Mouse (Mus musculus): Measurements from ENCODE around the gene Col4a4. TPM values are rescaled to one million over a fixed set of nuclear protein-coding genes. Genes with fewer than 3 reads are reported as not detected.

Col4a4 gene
- total RNA-seq (2021), result 1 to 10 TPM; 1.5 to 1.9 TPM

DNA sequence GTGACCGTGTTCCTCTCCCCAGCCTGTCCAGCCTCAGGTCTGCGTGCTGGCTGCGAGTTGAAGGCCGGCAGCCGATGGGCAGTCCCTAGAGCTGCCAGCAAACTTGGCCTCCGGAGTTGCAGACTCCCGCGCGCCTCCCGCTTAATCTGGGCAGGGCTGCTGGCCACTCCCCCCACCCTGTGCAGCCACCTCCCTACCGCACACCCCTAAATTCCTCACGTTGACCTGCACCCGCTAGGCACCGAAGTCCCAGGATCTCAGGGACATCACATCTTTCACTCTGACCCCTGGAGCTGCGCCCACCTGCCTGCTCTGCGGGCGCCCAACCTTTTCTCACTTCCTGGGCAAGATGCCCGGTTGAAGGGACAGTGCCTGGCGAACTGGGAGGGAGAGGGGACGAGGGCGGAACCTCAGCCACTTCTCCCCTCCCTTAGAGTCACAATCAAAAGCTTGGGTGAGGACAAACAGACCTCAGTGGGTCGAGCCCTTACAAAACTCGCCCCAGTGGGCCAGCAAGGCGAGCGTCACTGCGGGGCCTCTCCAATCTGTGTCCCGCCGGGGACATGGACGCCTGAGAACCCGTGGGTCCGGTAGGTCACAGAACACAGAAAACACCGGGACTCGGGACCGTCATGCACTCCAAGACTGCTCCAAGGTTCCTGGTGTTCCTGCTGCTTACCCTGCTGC lies at the start of gene Col4a4, which contains the start of gene Col4a3:
TSS of gene Col4a4 (minus strand) at position 137 of the 687 bp plus-strand sequence.
TSS of gene Col4a3 (plus strand) at position 209 of the 687 bp plus-strand sequence.
- intact Hi-C loops (cut with DNase I), result no loop called here
- DNase-seq (ENCODE audit: low spot score in 2 of 2), result no peak

DNA sequence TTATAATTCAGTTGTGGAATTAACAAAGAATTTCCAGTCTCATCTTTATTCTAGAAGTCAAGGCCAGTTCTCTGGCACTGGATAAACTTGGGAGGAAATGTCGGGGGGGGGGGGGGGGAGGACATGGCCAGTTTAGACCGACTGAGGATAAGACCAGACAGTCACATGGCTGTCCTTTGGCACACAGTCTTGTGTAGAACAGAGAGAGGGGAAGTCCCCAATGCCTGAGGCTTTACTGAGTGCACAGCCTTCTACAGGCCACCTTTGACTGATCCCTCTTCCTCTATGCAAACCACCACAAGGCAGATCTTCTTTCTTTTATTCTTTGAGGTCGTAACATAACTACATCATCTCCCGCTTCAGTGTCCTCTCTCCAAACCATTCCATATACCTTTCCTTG lies 49.7 kb upstream of the Col4a4 start:
- intact Hi-C loops (cut with DNase I), result no loop called here
- DNase-seq (ENCODE audit: low spot score in 2 of 2), result no peak

DNA sequence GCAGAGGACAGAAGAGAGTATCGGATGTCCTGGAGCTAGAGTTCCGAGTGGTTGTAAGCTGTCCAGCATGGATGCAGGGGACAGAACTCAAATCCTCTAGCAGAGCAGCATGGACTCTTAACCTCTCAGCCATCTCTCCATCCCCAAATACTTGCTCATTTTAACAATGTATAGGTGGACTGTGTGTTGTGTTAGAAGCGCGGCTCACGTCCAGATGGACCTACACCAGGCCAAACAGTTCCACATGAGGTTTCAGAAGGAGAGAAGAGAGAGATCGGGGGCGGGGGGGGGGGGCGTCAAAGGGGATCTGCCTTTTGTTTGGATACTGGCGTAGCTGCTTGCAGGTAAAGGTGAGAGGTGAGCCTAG lies 48.6 kb upstream of the Col4a4 start:
- DNase-seq (ENCODE audit: low spot score in 2 of 2), result no peak
- intact Hi-C loops (cut with DNase I), result no loop called here

DNA sequence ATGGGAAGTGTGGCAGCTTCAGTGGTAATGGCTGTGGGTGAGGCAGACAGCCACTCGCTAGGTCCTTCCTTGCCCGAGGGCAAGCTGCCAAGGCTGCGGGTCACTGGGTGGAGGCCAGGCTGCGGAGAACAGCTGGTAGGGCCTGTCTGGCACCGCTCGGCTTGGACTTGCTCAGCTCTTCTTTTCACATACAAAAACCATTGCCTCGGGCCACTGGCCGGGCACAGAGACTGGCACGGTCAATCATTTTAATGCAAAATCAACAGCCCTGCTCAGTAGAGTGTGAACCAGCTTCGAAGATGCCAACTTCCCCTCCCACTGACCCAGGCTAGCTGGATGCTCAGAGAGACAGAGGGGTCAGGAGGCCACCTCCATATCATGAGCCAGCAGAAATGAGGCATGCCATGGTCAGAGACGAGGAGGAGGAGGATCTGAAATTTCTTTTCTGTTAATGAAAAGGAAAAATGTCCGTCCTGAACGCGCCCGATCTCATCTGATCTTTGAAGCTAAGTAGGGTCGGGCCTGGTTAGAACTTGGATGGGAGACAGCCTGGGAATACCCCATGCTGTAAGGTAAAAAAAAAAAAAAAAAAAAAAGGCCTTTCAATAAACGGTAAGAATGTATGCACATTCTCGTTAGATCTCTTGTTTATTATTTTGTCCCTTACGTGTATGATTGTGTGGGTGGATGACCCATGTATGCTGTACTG lies 48.0 kb upstream of the Col4a4 start:
- DNase-seq (ENCODE audit: low spot score in 2 of 2), result peak; percentile 21 to 45
- intact Hi-C loops (cut with DNase I), result no loop called here

DNA sequence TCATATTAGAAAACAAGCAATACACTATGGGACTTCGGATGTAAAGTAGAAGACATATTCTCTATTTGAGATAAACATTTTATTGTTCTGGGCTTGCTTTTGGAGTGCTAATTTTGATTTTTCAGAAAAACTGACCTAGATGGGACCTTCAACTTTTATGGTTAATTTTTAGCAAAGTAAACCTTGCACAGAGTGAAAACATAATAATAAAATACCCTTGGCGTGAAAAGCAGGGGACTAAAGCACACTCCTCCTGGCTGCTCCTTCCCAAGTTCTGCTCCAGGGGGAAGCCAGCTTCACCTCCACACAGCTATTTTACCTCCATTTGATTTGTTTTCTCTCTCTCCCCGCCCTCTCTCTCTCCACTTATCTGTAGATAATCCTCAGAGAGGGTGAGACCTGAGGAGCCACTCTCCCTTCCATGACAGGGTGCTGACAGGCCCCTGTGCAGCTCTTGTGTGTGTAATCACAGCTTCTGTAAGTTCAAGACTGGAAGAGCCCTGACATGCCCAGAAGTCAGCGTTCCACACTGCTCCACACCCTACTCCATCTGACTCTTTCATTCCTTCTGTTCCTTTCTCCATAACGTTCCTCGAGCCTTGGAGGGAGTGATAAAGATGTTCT lies 44.6 kb upstream of the Col4a4 start:
- intact Hi-C loops (cut with DNase I), result no loop called here
- no peak for DNase-seq (ENCODE audit: low spot score in 2 of 2)

DNA sequence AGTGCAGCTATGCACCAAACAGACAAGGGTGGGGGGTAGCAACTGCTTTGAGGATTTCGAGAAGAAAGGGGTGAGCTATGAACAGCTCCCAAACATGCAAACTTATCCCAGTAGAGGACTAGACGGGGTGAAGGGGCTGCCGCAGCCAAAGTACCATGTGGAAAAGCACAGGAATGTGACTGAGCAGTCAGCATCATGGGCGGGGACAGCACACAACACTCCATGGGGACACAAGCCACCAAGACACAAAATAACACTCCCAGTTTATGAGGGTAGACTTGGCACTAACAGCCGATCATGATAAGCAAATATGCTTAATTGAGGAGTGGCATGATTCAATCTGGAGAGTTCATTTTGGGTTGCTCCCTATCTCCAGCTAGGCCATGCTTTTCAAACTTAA lies 42.8 kb upstream of the Col4a4 start:
- intact Hi-C loops (cut with DNase I), result no loop called here
- DNase-seq (ENCODE audit: low spot score in 2 of 2), result no peak

DNA sequence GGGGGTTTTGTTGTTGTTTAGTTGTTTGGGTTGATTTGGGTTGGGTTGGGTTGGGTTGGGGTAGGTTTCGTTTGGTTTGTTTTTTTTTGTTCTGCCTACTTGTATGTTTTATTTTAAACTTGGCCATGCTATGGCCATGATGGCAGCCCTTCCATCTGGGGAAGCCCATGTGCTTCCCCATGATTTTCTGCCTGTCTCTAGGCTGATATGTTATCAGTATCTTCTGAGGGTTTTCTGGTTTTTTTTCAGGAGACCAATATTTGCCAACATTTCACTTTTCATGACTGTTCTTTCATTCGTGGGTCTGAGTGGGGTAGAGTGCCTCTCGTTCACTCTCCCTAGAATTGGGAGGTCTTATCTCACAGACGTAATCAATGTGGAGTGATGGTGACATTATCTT lies 41.0 kb upstream of the Col4a4 start:
- DNase-seq (ENCODE audit: low spot score in 2 of 2), result no peak
- intact Hi-C loops (cut with DNase I), result no loop called here

DNA sequence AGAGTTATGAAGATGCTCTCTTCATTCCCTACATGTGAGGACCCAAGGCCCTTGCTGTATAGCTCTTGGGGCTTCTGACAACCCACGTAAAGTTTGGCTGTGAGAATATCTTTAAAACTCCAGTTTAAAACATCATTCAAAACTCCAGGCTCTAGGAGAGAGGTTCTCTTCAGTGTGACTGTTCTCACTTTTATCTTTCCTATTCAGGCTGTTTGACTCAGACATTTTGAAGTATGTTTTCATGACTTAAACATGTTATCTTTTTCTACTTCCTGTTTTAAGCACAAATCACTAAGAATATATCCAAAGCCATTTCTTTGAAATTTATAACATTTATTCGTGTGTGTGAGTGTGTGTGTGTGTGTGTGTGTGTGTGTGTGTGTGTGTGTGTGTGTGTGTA lies 38.8 kb upstream of the Col4a4 start:
- no peak for DNase-seq (ENCODE audit: low spot score in 2 of 2)
- intact Hi-C loops (cut with DNase I), result no loop called here

DNA sequence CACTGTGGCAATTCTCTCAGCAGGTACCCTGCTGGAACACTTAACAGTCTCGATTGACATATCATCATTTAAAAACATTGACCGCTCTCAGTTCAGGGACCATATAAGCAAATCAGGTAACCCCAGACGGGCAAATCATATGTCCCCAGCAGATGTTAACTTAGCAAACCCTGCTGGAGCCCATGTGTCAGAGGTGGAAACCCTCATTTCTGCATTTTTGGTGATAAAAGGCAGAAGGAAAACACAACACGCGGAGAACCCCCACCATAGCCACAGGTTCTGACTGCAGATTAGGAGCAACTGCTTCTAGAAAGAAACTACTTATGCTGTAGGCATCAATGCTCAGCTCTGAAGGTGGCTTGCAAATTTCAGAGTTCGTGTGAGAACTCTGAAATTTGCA lies 38.3 kb upstream of the Col4a4 start:
- intact Hi-C loops (cut with DNase I), result no loop called here
- DNase-seq (ENCODE audit: low spot score in 2 of 2), result no peak

DNA sequence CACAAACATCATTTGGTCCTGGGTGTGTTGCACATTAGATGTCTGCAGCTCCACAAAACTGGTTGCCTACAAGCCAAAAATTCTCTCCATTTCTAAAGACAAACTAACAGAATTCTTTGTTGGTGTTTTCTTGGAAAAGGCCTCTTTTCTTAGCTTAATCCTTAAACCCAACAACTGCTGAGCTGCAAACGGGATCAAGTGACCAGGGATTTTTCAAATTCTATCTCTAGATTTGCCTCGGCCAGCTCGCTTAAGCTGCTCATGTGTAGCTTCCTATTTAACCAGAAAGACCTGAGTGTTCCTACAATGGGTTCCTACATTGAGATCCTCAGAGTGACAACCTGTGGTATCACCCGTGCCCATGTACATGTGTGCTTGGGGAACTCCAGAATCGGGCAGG lies 33.3 kb upstream of the Col4a4 start:
- DNase-seq (ENCODE audit: low spot score in 2 of 2), result no peak
- intact Hi-C loops (cut with DNase I), result no loop called here

DNA sequence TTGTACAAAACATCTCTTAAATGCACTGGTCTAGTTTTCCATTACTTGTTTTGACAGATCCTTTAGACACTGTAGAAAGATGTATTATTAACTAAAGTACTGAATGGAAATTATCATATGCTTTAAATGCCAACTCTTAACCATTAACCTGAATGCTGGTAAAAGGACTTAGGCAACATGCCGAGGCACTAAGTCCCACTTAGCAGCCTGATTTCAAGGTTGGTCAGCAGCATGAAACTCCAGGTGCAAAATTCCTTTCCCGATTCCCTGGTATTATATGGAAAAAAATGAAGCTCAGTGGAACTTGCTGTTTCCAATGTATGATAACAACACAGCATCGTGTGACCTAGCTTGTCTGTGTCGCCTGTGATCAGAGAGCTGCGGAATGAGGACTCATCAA lies 31.9 kb upstream of the Col4a4 start:
- intact Hi-C loops (cut with DNase I), result no loop called here
- no peak for DNase-seq (ENCODE audit: low spot score in 2 of 2)

DNA sequence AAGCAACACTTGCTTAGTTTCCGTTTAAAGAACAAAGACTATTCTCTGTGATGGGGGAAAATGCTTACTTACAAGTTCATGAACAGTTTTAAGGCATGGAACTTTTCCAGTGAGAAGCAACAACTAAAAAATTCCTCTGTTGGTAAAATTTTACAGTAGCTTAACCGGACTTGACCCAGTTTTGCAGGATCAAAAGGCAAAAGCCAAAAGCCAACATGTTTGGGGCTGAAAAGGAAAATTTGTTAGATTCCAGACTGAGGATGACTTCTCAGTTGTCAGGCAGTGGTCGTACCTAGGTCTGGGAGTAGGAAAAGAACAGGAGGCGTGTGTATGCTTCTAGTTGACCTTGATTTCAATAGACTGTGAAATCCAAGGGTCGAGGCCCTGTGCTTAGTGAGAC lies 31.4 kb upstream of the Col4a4 start:
- no peak for DNase-seq (ENCODE audit: low spot score in 2 of 2)
- intact Hi-C loops (cut with DNase I), result no loop called here

DNA sequence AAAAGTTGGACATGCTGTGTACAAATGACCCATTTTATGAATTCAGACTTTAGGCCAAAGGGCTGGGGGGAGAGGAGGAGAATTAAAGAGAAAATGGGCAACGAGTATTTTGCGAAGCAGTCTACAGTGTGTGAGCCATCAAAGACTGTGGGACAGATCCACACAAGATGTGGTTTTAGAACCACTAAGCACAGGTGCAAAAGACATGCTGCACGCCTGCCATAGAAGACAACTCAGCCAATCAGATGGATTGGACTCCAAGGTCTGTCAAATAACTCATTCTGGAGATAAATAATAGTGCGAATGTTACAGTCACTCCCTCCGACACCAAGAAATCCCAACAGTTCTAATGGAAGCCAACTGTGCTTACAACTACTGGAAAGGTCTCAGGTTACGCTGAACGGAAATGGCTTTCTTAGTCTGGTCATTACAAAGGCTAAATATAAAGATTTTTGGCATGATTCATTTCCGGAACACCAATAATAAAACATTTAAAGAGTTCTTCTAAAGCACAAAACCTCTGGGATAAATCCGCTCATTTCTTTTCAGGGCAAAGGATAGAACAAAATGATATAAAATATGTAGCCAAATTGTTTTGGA lies 25.5 kb upstream of the Col4a4 start:
- intact Hi-C loops (cut with DNase I), result no loop called here
- no peak for DNase-seq (ENCODE audit: low spot score in 2 of 2)

DNA sequence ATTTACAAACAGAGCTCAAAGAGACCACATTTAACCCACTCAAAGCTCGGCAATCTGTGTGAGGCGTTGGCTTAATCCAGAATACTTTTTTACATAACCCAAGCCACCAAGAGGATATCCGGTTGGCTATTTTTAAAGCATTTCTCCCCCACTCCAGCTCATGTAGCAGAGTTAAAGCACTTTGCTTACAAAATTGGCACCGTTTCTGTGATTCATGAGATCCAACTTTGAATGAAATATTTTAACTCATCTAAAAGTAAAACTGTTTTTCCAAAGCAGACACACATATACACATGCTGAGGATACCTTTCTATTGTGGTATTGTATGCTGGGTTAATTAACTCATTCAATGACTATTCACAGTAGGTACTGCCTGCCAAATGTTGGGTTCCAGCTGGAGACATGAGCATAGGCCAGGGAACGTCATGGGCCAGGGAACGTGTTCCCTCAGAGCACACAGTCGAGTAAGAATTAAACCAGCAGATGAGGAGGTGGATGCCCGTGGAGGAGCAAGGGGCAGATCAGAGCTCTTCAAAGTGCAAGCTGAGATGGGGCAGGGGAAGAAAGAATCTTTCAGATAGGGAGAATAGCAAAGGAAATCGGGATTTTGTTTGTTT lies 22.1 kb upstream of the Col4a4 start:
- DNase-seq (ENCODE audit: low spot score in 2 of 2), result peak in 1 of 2 experiments; percentile 85

DNA sequence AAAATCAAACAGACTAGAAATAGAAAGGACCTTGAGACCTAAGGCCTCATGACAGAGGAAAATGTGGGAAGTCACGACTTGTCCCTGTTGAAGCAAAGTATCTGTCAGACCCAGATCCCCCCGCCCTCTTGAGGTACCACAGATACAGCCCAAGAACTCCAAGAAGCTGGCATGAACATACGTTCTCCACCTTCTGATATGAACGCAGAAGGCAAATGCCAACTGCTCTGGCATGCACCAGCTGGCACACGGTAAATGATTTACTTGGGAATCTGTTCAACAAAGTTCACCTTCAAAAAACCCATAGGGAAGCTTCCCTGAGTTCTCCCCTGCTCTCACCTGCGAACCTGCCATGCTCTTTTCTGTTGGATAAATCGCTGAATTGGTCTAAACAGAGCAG lies 19.2 kb upstream of the Col4a4 start:
- intact Hi-C loops (cut with DNase I), result no loop called here
- no peak for DNase-seq (ENCODE audit: low spot score in 2 of 2)

More for the DNA sequence above, 22.1 kb upstream of the Col4a4 start:
- intact Hi-C loops (cut with DNase I), result no loop called here

DNA sequence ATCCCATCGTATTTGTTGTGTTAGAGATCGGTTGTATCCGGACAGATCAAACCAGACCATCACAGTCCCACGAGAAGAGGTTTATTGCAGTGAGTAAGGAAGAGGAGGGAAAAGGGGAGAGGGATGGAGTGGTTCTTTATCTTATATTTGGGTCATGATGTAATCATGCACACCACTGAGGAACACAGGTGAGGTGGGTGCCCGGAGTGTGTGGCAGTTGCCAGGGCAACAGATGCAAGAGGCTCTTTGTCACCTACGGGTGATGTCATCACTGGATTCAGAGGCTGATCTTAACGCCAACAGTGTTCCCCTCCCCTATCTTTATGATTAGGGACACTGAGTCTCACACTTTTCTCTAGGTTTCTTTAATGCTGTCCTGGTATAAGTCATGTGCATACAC lies 18.7 kb upstream of the Col4a4 start:
- no peak for DNase-seq (ENCODE audit: low spot score in 2 of 2)
- intact Hi-C loops (cut with DNase I), result no loop called here

DNA sequence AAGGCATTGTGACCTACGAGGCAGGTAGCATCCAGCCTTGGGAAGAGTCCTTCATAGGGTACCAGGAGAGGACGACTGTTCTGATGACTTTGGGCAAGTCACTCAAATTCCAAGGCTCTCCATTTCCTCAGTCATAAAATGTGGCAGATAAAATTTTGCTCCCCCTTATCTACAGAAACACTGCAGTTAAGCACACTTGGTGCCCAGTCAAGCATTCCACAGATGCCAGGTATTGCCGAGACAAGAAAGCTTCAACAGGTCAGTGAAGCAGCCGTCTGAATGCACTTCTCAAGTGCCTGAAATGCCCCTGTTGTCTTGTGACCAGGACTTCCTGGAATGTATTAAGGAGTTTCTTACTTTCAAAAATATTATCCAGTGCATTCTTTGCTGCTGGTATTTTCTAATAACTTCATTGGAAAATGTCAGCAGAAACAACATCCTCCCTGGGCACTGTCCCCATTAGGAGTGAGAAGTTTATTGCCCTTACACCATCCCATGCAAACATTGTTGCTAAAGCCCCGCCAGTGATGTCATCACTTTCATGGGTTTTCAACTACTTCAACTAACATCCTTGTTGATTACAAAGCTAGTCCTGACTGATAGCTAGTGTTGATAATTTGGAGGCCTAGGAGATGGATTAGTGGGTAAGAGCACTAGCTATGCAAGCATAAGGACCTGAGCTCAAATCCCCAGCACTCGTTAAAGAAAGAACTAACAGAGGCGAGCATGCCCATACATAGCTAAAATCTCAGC lies 16.7 kb upstream of the Col4a4 start:
- intact Hi-C loops (cut with DNase I), result no loop called here
- no peak for DNase-seq (ENCODE audit: low spot score in 2 of 2)

DNA sequence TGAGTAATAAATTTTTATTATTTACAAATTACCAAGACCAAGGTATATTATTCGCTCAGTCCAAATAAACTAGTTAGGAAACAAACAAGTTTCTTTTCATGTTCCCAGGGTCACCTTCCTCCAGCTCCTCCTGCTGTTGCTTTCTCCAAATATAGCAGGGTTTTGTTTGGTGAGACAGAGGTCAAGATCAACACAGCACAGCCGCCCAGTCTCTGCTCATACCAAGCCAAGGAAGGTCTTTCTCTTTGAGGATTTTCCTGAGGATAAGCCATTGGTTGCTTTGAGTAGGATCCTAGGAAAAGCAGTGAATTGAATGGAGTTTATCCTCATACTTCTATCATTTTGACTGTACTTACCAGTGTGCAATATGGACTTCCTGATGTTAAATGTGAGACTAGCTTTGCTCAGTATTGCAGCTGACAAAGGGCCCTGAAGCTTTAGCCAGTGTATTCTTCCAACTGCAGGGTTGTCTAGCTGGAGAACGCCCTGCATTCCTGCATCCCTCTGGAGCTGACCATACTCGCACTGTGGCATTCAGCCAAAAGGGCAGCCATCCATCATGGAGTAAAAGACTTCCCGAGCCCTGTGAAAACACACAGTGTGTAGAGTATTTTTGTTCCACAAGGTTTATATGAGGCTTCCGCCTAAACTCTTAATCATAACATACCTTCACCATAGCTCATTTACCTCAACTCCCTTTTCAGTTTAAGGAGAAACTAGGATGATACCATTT lies 10.4 kb upstream of the Col4a4 start:
- no peak for DNase-seq (ENCODE audit: low spot score in 2 of 2)
- intact Hi-C loops (cut with DNase I), result no loop called here

DNA sequence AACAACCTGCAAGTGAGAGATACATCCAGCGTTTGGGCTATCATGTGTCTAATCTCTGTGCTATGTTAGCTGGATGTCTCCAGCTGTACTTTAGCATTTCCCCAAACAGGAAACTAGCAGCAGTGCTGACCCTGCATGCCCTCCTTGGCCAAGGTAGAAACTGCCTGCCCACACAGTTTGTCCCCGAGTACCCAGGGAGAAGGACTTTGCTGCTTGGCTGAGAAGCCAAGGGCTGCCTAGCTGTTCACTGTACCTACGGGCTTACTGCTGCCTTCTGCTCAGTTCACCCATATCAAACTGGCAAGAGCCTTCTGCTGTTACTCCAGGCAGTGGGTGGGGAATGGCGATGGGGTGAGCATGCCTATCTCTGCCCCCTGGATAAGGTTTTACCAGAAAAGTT lies 3.6 kb upstream of the Col4a4 start:
- intact Hi-C loops (cut with DNase I), result no loop called here
- no peak for DNase-seq (ENCODE audit: low spot score in 2 of 2)

All from left cerebral cortex, postnatal 25 days (tissue).